ENCODE assay signal across 13 mouse cellular contexts in genomic region chr10:70006380-70006779, GRCm38 (mm10).
"Had no signal": no experiment of that assay in that cellular context is flagged by ENCODE, and none has a peak within 500 bp of the region (broad histone marks: within the 10 kb centered on the region; RNA-seq: fewer than 3 reads in every experiment).

No protein-coding gene starts in this region.

- H3K4me2 ChIP-seq: limb, embryonic 15.5 days; liver, embryonic 12.5 days; lung, embryonic 14.5 days; midbrain, embryonic 11.5 days; neural tube, embryonic 13.5 days had no signal

- H3K9me3 ChIP-seq: limb, embryonic 15.5 days; liver, embryonic 12.5 days; neural tube, embryonic 13.5 days had no signal

- H3K27me3 ChIP-seq: limb, embryonic 15.5 days; liver, embryonic 12.5 days; neural tube, embryonic 13.5 days had no signal

- H3K9ac ChIP-seq: limb, embryonic 15.5 days; liver, embryonic 12.5 days; lung, embryonic 14.5 days; neural tube, embryonic 13.5 days had no signal

- ATAC-seq: liver, embryonic 12.5 days; midbrain, embryonic 16.5 days had no signal

- H3K4me3 ChIP-seq: left cerebral cortex, adult 2 months; limb, embryonic 15.5 days; liver, embryonic 12.5 days; neural tube, embryonic 13.5 days had no signal

- H3K4me1 ChIP-seq: limb, embryonic 15.5 days; liver, embryonic 12.5 days; neural tube, embryonic 13.5 days had no signal

- DNase-seq: kidney, postnatal 10 days; lung, embryonic 14.5 days; lung, postnatal 10 days; lung, postnatal 4 days; right cerebral cortex, adult 18-20 months; right cerebral cortex, postnatal 25 days; thymus, postnatal 4 days had no signal

- H3K27ac ChIP-seq: left cerebral cortex, adult 2 months; limb, embryonic 15.5 days; liver, embryonic 12.5 days; neural tube, embryonic 13.5 days had no signal
